Mouse (Mus musculus): ENCODE results near the gene Mael.

- TF ChIP-seq POLR2A (IDR thresholded peaks at IDR 0.05; ENCODE audit: borderline replicate concordance, control insufficient read depth, low read depth, low read length) (no peak), CTCF (IDR thresholded peaks at IDR 0.05; ENCODE audit: control insufficient read depth, insufficient read depth, low read length) (no peak)
Observed at GRCm38 (mm10) chr1:166165159-166165558, 73.4 kb downstream of the Mael start.

All from bone marrow, adult 2 months (tissue).